Mouse (Mus musculus): ENCODE data around the gene Trappc12.

Gene Trappc12

DNA sequence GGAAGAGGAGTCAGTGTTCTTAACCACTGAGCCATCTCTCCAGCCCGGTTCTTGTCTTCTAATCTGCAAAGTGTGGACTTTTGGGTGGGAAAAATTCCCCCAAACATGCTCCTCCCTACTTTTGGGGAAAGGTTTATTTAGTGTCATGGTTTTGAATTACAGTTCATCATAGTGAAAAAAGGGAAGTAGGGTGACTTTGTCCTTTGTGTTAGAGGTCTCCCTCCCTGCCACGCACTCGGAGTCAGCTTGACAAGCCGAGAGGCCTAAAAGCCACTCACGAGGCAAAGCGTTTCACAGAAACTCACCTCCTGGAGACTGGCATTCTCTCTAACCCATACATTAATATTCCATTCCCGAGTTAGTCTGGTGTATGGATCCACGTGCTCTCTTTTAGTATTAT, 17.6 kb downstream of the Trappc12 start:
- no peak for DNase-seq

DNA sequence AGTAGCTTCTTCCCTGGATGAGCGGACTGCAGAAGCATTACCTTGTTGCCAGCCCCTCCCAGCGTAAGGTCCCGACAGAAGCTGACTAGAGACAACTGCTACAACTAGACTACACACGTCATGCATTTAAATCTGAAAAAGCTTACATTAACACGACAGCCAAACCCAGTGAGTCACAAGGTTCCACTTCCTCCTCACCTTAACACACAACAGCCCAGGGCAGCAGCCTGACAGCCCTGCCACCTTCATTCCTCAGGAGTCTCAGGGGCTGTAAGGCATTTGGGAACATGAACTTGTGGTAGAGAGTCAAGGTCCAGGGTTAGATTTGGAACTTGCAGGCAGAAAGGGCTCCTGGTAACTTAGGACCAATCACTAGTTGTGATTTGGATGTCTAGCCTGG, 23.2 kb downstream of the Trappc12 start:
- no peak for DNase-seq

DNA sequence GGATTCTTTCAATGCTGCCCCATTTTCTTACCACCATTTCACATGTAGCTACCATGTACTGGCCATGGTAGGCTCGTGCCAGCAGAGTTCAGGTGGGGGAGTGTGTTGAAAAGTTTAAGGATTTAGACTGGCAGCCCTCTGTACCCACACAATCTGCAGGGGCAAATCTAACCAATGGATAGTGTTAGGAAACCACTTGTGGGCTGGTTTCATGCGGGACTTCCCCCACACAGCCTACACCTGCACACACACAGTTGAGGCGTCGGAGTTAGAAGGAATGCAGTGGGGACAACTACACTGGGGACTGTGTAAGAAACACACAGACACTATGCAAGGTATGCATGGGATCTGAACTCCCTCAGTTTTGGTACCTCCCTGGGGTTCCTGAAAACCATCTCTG, 24.1 kb downstream of the Trappc12 start:
- no peak for DNase-seq

DNA sequence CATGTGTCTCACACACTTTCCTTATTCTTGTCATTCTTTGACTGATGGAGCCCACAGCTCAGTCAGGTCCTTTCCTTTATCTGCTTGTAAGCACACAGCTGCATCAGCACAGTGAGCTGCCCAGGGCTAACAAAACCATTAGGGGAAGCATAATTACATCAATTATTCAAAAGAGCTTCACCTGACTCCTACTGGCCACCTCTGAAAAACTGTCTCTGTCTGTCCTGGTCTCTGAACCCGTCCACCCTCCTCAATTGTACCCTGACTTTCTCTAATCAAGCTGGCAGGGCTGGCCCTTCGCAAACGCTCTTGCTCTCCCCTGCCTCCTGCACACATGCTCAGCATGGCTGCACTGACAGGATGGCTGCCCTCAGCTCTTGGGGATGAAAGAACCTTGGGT, 25.9 kb downstream of the Trappc12 start:
- no peak for DNase-seq

DNA sequence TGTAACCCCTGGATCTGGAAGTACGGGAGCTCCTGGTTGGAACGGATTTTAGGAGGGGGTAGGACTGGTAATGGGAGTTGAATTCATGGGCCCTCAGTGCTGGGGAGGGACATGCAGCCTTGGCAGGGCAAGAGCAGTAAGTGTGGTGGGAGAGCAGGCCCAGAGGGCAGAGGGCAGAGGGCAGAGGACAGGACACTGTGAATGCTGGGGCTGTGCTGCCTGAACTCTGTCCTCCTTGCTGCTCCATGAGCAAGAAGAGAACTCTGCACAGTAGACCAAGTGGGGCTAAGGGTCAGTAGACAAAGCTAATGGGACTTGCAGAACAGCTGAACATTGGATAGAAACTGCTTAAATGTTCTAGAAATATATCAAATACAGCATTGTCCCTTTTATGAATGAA, 32.2 kb downstream of the Trappc12 start:
- no peak for DNase-seq

DNA sequence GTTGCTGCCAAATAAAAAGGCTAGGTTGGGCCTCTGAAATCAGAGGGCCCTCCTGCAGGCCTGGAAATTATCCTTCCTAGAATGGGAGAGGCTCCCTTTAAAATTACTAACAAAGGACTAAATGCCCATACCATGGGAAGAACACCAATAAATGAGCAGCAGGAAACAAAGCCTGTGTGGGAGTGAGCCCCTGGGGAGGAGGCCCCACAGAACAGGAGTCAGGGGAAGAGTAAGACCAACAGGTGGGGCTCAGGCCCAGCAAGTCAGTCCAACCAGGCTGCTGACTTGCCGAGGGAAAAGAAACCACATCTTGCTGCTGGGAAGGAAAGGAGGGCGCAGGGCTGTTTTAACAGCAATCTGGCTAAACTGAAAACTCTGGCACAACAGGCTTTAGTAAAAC, 33.2 kb downstream of the Trappc12 start:
- DNase-seq: no peak

DNA sequence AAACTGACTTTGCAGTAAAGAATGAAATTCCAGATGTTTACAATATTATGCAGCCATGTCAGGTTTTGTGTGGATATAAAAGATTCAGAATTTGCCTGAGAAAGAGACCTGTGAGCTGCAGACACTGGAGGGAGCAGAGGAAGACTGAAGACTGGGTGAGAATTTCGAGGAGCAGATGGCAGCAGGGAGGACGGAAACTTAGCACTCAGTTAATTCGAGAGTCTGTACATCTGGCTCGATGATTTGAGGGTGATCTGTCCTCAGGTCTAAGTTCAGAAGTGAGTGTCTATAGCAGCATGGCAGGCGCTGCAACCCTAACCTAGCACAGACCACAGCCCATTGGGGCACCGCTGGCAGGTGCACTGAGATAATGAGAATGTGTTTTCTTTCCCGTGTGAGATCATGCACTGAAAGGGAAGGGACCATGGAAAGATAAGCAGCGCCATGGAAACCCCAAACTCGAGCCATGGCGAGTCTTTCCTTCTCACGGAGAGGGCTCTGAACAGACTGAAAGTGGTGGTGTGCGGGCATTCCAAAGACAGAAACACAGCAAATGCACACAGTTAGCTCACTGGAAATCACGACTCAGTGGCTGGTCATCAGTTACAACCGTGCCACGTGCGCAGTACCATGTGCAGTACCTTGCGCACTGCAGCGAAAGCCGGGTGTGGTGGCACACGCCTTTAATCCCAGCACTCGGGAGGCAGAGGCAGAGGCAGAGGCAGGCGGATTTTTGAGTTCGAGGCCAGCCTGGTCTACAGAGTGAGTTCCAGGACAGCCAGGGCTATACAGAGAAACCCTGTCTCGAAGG, 35.2 kb downstream of the Trappc12 start:
- no peak for DNase-seq

DNA sequence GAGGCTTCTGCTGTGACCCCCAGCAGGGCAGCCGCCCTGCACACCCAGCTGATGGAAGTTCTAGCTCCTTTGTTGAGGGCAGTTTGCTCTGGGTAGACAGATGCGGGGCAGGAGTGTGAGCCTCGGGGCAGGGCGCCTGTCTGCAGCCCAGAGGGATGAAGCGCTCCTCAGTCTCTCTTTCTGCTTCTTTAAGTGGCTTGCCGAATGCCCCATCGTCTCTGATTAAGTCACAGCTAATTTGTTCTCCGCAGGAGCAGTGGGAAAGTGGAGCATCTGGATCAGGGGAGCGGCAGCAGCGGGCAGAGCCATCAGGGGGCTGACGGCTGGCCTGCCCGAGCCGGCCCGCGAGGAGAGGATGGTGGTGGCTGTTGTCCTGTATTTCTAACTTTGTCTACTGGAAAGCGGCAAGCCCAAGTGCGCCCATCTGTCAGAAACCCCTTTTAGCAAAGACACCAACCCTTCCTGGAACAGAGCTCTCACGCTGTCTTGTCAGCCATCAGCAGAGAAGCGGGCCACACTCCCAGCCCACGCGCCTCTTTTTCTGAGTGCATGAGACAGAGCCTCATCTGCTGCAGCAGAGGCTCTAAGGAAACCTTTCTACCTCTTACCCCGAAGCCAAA, 39.6 kb downstream of the Trappc12 start:
- no peak for DNase-seq

DNA sequence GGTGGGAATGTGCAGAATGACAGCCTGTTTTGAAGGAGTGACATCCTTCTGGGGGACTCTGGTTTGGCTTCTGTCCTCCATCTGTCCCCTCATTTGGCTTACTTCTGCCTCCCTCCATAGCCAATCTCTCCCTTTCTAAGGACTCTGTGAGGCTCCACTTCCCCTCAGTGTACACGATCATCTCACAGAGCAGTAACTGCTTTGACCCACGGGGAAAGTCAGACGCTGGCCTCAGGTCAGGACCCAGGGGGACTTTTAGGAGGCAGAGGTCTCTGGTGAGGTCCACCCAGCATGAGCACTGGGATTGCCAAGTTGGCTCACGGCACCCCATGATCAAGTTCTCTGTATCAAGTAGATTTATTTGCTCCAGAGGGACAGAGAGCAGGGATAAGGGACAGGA, 42.1 kb downstream of the Trappc12 start:
- DNase-seq: no peak

DNA sequence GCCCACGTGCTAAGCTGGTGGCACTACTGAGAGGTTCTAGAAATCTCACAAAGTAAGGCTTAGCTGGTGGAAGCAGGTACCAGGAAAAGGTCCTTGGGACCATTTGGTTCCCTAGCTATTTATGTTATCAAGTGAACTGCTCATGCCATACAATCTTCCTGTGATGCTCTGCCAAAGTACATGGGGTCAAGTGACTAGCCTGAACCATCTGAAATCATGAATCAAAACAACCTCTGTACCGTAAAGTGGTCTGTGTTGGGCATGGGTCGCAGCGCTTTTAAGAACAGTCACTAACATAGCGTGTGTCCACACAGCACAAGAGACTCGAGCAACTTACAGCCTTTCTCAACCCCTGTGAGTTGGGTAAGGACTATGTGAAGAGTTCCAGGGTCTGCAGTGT, 45.1 kb downstream of the Trappc12 start:
- DNase-seq: no peak

DNA sequence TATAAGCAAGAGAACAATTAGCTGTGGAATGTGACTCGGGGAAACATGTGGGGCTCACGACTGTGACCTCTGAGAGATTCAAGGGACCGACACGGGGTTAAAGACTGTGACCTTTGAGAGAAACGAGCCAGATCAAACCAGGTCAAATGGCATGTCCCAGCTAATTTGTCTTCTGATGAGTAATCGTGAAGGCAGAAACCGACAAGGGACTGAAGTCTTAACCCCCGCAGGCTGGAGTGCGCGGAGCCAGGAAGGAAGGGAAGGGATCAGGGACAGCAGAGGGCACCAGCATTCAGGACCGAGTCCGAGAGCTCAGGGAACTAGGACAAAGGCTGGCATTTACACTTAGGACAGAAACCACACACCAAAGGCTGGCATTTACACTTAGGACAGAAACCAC, 45.9 kb downstream of the Trappc12 start:
- DNase-seq: no peak

DNA sequence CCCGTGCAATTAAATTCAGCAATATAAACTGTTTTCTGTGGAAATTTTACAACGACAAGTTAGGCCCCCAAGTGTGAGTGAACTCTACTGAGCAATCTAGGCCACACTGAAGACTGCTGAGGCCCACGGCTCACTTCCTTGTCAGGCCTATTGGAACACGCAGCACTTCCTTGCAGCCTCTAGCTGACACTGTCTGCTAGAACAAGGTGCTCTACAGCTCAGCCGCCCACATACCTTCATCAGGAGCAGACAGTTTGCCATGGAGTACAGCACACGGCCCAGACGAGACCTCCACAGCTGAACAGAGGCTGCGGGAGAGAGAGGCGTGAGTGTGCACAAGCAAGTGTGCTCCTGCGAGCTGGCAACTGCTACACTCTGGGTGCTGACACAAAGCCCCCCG, 49.0 kb downstream of the Trappc12 start:
- DNase-seq: no peak

DNA sequence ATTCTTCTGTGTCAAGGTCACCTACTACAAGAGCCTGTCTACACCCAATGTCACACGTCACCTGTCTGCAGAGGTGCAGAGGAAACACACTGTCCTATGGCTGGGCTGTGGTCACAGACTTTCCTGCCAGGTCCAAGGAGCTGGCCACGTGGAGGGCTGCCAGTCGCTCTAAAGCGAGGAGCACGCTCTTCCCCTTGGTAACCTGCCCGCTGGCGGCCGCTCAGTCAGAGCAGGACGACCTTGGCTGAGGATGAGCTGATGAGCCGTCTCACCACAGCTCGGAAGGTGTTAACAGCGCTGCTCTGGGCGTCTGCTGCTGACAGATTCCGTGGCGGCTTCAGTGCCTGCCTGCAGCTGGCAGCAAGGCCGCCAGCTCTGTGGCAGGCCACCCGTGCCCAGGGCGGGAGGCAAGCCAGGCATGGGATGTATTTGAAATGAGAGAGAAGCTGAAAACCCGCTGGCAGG, 49.7 kb downstream of the Trappc12 start:
- DNase-seq: no peak

DNA sequence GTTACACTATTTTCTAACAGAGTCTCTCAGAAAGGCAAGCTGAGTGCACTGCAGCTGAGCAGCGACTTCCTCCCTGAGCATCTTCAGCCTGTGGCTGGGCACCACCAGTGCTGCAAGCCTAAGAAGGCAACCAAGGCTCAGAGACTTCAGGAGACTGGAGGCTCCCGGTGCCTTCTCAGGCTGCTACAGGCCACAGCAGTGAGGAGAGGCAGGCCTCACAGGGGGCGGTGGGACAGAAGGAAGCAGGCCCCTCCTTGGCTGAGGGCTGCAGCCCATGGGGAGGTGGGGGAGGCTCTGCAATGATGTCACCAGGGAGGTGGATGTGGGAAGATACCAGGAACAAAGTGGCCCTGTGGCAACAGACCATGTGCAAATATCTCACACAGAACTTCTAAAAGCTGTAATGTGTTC, 50.2 kb downstream of the Trappc12 start:
- DNase-seq: no peak

DNA sequence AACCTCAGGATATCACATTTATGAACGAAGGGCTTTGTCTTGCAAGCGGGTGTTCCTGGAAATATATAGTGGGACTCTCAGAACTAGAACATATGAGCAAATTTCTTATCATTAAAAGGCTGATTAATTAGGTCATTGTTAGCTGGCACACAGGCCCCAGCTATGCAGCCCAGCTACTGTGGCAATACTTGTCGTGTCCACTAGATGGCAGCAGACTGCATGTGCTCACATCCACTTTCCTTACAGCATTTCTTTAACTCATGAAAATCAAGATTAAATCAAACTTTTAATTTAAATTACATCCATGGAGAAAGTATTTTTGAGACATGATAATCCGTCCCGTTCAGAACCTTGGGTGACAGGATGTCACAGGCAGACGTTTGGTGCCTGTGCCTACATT, 50.6 kb downstream of the Trappc12 start:
- peak; percentile 41 to 73 for DNase-seq

DNA sequence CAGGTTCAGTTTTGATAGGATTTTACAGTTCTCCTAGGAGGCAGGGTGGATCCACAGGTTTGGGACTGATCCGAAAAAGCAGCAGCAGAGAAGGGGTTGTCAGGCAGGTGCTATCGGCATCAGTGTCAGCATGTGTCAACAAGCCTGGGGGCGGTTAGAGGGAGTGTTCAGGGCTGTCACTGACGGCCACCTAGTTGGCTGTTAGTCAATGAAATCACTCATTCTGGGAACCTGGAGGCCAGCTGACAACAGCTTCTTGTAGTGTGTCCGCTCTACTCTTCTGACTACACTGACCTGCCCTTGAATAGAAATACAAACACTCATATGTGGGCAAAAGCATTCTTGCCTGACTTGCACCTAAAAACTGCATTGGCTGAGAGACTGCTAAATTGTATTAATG, 51.2 kb downstream of the Trappc12 start:
- no peak for DNase-seq

DNA sequence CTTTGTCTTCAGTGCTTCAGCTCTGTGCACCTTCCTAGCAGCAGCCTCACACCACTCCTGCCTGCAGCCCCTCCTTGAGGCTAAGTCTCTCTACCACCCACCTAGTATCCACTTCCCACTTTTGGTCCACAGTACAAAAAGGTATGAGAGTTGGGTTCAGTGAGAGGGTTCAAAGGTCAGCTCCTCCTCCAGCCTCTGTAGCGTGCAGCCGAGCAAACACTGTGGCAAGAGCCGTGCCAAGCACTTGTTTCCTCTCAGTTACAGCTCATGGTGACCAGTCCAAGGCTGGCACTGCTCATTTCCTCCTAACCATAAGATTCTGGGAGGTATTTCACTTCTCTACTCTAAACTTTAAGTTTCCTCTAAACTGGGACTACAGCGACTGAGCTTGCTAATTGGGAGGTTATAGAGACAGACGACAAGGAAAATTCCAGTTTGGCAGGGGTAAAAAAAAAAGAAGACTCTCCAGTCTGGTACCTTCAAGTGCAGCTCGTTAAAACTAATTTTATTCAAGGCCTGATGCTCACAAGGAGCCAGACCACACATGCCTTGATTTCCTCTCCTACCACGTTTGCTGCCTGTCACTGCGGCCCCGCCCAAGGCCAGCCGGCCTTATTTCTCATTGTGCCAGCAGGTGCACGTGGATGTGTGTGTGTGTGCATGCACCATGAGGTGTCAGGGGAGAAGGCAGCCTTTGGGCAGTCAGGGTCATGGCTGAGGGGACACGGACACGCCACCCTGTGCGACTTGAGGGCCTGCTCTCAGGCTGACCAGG, 52.3 kb downstream of the Trappc12 start:
- no peak for DNase-seq

DNA sequence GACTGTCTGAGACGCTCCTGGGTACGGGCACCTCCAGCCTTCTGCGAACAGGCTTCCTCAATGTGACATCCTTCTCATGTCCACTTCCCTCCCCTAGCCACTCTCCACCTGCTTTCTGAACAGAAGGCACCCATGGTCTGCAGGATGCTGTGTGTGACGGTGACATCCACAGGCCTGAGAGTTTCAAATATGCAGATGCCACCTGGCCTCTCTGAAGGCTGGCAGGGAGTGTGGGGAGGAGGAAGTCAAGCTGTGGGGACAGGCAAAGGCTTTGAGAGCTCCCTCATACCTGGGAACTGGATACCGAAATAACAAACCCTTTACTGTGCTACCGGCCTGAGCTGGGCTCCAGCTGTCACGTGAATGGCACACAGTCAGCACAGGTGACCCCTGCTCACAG, 55.5 kb downstream of the Trappc12 start:
- no peak for DNase-seq

DNA sequence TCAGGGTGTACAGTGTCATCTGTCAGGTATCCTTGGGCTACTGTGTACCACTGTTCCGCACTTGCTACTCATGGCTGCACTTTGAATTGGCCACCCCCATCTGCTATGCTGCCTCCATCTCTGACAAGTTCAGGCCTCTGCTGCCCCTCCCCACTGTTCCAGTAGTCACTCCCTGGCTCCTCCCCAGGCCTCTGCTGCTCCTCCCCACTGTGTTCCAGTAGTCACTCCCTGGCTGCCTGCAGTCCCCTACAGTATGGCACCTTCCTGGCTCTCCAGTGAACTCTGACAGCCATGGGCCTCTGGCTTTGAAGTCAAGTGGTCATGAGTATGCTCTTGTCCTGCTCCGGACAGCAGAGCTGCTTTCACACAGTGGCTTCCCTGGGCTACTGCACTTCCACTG, 56.0 kb downstream of the Trappc12 start:
- peak; percentile 15 to 48 for DNase-seq

DNA sequence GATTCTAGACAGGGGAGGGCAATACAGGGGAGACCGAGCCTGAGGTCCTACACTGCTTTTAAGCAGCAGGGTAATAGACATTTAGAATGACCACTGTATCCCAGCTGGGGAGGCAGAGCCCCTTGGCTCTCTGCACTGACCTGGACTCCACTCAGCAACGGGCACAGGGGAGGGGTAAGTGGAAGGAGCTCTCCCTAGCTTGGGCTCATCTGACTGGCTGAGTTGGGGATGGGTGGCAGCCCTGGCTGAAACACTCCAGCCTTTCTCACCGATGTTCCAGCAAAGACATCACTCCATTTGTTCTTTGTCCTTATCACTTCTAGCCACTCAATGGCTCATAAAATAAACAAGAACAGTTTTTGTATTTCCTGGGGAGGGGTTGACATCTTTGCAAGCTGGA, 56.5 kb downstream of the Trappc12 start:
- DNase-seq: no peak

DNA sequence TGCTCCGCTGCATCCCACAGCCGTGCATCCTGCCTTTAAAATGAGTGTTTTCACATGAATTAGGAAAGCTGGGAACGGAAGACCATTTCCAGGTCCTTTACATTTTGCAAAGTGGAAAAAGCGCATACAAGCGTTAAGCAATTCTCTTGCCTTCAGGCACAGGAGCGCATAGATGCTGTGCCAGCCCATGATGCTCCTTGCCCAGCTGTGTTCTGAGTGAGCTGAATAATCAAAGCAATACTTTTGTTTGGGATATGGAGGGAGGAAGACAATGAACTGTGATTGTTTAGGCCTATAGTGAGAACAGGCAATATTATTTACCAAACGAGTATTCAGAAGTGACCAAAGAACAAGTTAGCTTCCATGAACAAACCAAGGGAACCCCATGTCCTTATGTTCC, 59.5 kb downstream of the Trappc12 start:
- no peak for DNase-seq

DNA sequence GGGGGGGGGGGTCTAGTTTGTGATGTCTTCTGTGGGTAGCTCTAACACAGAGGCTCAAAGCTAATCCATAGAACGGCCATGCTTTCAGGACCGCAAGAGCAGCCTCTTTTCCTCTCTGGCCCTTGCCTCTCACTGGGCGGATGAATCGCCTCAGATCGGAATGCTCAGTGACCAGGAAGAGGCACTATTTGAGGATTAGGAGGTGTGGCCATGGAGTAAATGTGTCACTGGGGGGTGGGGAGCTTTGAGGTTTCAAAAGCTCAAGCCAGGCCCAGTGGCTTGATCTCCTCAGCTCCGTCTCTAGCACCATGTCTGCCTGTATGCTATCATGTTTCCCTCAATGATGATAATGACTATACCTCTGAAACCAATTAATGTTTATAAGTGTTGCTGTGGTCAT, 61.3 kb downstream of the Trappc12 start:
- no peak for DNase-seq

DNA sequence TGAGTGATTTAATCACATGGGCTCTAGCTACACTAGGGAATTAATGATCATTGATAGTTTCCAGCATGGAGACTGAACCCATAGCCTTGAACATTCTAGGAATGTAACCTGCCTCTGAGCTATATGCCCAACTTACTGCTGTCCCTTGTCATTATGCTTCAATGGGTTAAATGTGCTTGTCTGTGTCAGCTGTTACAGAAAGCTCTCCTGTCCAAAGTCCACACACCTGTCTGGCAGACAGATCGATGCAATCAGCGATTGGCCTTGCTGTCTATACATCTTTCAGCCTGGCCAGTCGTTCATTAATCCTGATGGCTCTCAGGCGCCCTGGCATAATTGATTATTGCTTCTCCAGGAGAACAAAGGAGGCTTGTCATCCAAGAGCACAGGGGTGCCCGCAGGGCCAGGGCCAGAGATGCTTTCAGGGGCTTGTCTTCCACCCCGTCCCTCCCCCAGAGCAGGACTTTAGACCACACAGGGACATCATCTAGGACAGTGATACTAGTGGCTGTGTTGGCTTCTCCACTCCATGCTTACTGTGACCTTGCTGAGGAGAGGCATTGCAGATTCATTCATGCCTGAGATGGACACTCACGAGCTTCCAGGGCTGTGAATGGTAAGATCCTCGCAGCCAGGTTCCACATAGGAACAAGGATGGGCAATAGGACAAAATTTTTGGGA, 63.9 kb downstream of the Trappc12 start:
- no peak for DNase-seq

Data from lung, postnatal 4 days (tissue).